11 mouse cellular contexts compared by ENCODE assay signal in genomic region chr1:62820170-62820569, GRCm38 (mm10).
A peak's percentile ranks its signal among the peaks of the same experiment; 100 is the strongest.
DNase-seq lines count a peak whose midpoint lies in the region; ATAC-seq and TF ChIP-seq lines count a peak whose summit lies in the region.
"Had no signal": no experiment of that assay in that cellular context is flagged by ENCODE, and none has a peak within 500 bp of the region (broad histone marks: within the 10 kb centered on the region; RNA-seq: fewer than 3 reads in every experiment).

No protein-coding gene starts in this region.

- no peaks in the 10 kb centered on the region for H3K4me1 ChIP-seq in cerebellum, adult 2 months (ENCODE audit: control insufficient read depth, insufficient read depth, low read length)
- peaks cover 21% of the 10 kb centered on the region for H3K4me1 ChIP-seq in embryonic facial prominence, embryonic 10.5 days
- no peaks in the 10 kb centered on the region for H3K4me1 ChIP-seq in neural tube, embryonic 15.5 days
- H3K4me1 ChIP-seq in midbrain, embryonic 13.5 days (replicated peaks): no peaks in the 10 kb centered on the region

- no peak for TF ChIP-seq POLR2A in cerebellum, adult 2 months (IDR thresholded peaks at IDR 0.05; ENCODE audit: borderline replicate concordance, insufficient read depth, low read length)

- no peaks in the 10 kb centered on the region for H3K9me3 ChIP-seq in embryonic facial prominence, embryonic 10.5 days
- no peaks in the 10 kb centered on the region for H3K9me3 ChIP-seq in neural tube, embryonic 15.5 days (replicated peaks)
- no peaks in the 10 kb centered on the region for H3K9me3 ChIP-seq in midbrain, embryonic 13.5 days
- H3K9me3 ChIP-seq: embryonic facial prominence, embryonic 15.5 days had no signal

- WGBS in cerebellum, adult 2 months: 84% methylated on average over 3 of the region's 3 CpGs
- WGBS in embryonic facial prominence, embryonic 10.5 days: 79% methylated on average over 3 of the region's 3 CpGs
- 83% methylated on average over 3 of the region's 3 CpGs for WGBS in neural tube, embryonic 15.5 days
- 78% methylated on average over 3 of the region's 3 CpGs for WGBS in midbrain, embryonic 13.5 days

- H3K36me3 ChIP-seq in embryonic facial prominence, embryonic 10.5 days (replicated peaks): peaks cover 12% of the 10 kb centered on the region
- no peaks in the 10 kb centered on the region for H3K36me3 ChIP-seq in neural tube, embryonic 15.5 days
- H3K36me3 ChIP-seq in midbrain, embryonic 13.5 days: no peaks in the 10 kb centered on the region

- DNase-seq in cerebellum, adult 2 months: no peak
- DNase-seq in cerebellum, adult 18-20 months: no peak
- DNase-seq in left cerebral cortex, adult 2 months (ENCODE audit: extremely low spot score in 1 of 2, low spot score in 2 of 2): no peak
- no peak for DNase-seq in left cerebral cortex, adult 11 months (ENCODE audit: low spot score)
- peak; percentile 23 for DNase-seq in A20 (ENCODE audit: low read depth, low spot score)
- DNase-seq in embryonic facial prominence, embryonic 10.5 days (ENCODE audit: low spot score): peak; percentile 35
- DNase-seq: heart, adult 11 months had no signal

- intact Hi-C loops in left cerebral cortex, adult 2 months (cut with DNase I): no loop called here

- ATAC-seq in neural tube, embryonic 15.5 days (ENCODE audit: low FRiP score): no peak
- no peak for ATAC-seq in midbrain, embryonic 13.5 days
- ATAC-seq: inflammation-experienced regulatory T-cells, adult 6 months had no signal

- H3K27ac ChIP-seq in cerebellum, adult 2 months (ENCODE audit: insufficient read depth, low read length): no peak overlapping the region
- H3K27ac ChIP-seq in left cerebral cortex, adult 2 months: no peak overlapping the region
- no peak overlapping the region for H3K27ac ChIP-seq in embryonic facial prominence, embryonic 10.5 days (replicated peaks)
- no peak overlapping the region for H3K27ac ChIP-seq in neural tube, embryonic 15.5 days (replicated peaks)
- H3K27ac ChIP-seq in midbrain, embryonic 13.5 days: no peak overlapping the region
- H3K27ac ChIP-seq: embryonic facial prominence, embryonic 15.5 days had no signal

- no peak overlapping the region for H3K9ac ChIP-seq in neural tube, embryonic 15.5 days (replicated peaks)
- no peak overlapping the region for H3K9ac ChIP-seq in midbrain, embryonic 13.5 days (replicated peaks)
- H3K9ac ChIP-seq: embryonic facial prominence, embryonic 15.5 days had no signal

- H3K27me3 ChIP-seq in cerebellum, adult 2 months (ENCODE audit: control insufficient read depth, insufficient read depth, low read length): no peaks in the 10 kb centered on the region
- no peaks in the 10 kb centered on the region; the same call in 1 of the 2 replicates for H3K27me3 ChIP-seq in embryonic facial prominence, embryonic 10.5 days (replicated peaks; ENCODE audit: low read depth, poor library complexity, severe bottlenecking)
- H3K27me3 ChIP-seq in neural tube, embryonic 15.5 days (replicated peaks): no peaks in the 10 kb centered on the region
- H3K27me3 ChIP-seq in midbrain, embryonic 13.5 days: no peaks in the 10 kb centered on the region
- H3K27me3 ChIP-seq: embryonic facial prominence, embryonic 15.5 days had no signal

- peak; percentile 42; the same call in 1 of the 2 replicates for TF ChIP-seq CTCF in cerebellum, adult 2 months (IDR thresholded peaks at IDR 0.05; ENCODE audit: borderline replicate concordance, insufficient read depth, low read depth, low read length)
- peak; percentile 36 for TF ChIP-seq CTCF in left cerebral cortex, adult 2 months (IDR thresholded peaks at IDR 0.05)

- H3K4me3 ChIP-seq in cerebellum, adult 2 months (replicated peaks; ENCODE audit: insufficient read depth, low read depth, low read length): no peak overlapping the region
- no peak overlapping the region for H3K4me3 ChIP-seq in left cerebral cortex, adult 2 months
- no peak overlapping the region for H3K4me3 ChIP-seq in embryonic facial prominence, embryonic 10.5 days
- H3K4me3 ChIP-seq in neural tube, embryonic 15.5 days (replicated peaks): no peak overlapping the region
- no peak overlapping the region for H3K4me3 ChIP-seq in midbrain, embryonic 13.5 days (replicated peaks)
- H3K4me3 ChIP-seq: embryonic facial prominence, embryonic 15.5 days had no signal

- no peak overlapping the region for H3K4me2 ChIP-seq in neural tube, embryonic 15.5 days
- no peak overlapping the region for H3K4me2 ChIP-seq in midbrain, embryonic 13.5 days (replicated peaks)
- H3K4me2 ChIP-seq: embryonic facial prominence, embryonic 15.5 days had no signal

Comparison
In these comparisons a context has a peak if more than half of its experiments do, and no peak if none do; other contexts are left out.
1. DNase-seq: peak in A20 (single experiment) and embryonic facial prominence, embryonic 10.5 days (single experiment); none in cerebellum, adult 2 months (0 of 2), cerebellum, adult 18-20 months (0 of 2), left cerebral cortex, adult 2 months (0 of 2) and left cerebral cortex, adult 11 months (single experiment).